Mouse (Mus musculus) limb, embryonic 11.5 days (tissue): ENCODE results near the gene Rpl3. TPM values are rescaled to one million over a fixed set of nuclear protein-coding genes. Genes with fewer than 3 reads are reported as not detected.

Experiments
- ATAC-seq: fragments of 200-750 bp; cut with Nextera tagmentation; 2 replicates; pipeline ENCODE4 v1.8.0; 2017; ENCODE audit warnings: low read depth; ENCODE audit not compliant: insufficient number of reproducible peaks, low FRiP score, low TSS enrichment
- DNase-seq: peaks from one replicate; pipeline ENCODE4 v3.0.0-alpha.2; 2015; ENCODE audit warnings: low spot score
- H3K27ac ChIP-seq: fragments of 300-500 bp; sonication (generic); replicated peaks from 2 replicates; pipeline ENCODE4 v1.5.1; 2014; ENCODE audit warnings: low read depth, mild to moderate bottlenecking, low read length
- H3K27me3 ChIP-seq: fragments of 300-500 bp; sonication (generic); 2 replicates; pipeline ENCODE4 v1.6.1; 2014; ENCODE audit warnings: mild to moderate bottlenecking, low read length, mixed read lengths; ENCODE audit not compliant: control insufficient read depth, insufficient read depth
- H3K36me3 ChIP-seq: fragments of 300-500 bp; sonication (generic); 2 replicates; pipeline ENCODE4 v1.6.1; 2014; ENCODE audit warnings: mild to moderate bottlenecking, low read length, moderate library complexity, mixed read lengths; ENCODE audit not compliant: control insufficient read depth, insufficient read depth
- H3K4me1 ChIP-seq: fragments of 300-500 bp; sonication (generic); 2 replicates; pipeline ENCODE4 v1.6.1; 2014; ENCODE audit warnings: low read length, mixed read lengths; ENCODE audit not compliant: control insufficient read depth, insufficient read depth
- H3K4me2 ChIP-seq: fragments of 300-500 bp; sonication (generic); 2 replicates; pipeline ENCODE4 v1.6.1; 2014; ENCODE audit warnings: low read depth, mild to moderate bottlenecking, moderate library complexity; ENCODE audit not compliant: severe bottlenecking
- H3K4me3 ChIP-seq: fragments of 300-500 bp; sonication (generic); 2 replicates; pipeline ENCODE4 v1.5.1; 2014; ENCODE audit warnings: low read depth, low read length
- H3K9ac ChIP-seq: fragments of 300-500 bp; sonication (generic); 2 replicates; pipeline ENCODE4 v1.6.1; 2014; ENCODE audit warnings: mild to moderate bottlenecking, low read length
- H3K9me3 ChIP-seq: fragments of 300-500 bp; sonication (generic); 2 replicates; pipeline ENCODE4 v1.6.1; 2016; ENCODE audit warnings: low read length; ENCODE audit not compliant: control insufficient read depth
- WGBS: fragments of 180-500 bp; shearing (Covaris S2); extraction: QIAGEN DNeasy Blood & Tissue Kit; methylation state at CpG from one replicate; pipeline ENCODE4 v1.1.7; 2014; 5-methylcytosine and 5-hydroxymethylcytosine counted together
- polyA plus RNA-seq: library from polyadenylated mRNA; unstranded; fragments of >200 nt; fragmentation: Nextera tagmentation; extraction: Ambion mirVana; gene quantifications from 2 replicates; pipeline ENCODE4 v1.2.1, GENCODE M21; 2014

The Rpl3 gene
- polyA plus RNA-seq, 1 experiment from 2014 or later: 1,338 TPM

GRCm38 (mm10) chr15:80075374-80075694, 16.3 kb downstream of the Rpl3 start:
- Histone ChIP-seq H3K27ac (0 out of 2 replicates have a peak overlapping the region, but pooled peaks have one; percentile 21), H3K9me3 (no peaks in the 10 kb centered on the region), H3K4me2 (no peak overlapping the region), H3K36me3 (peaks cover 19% of the 10 kb centered on the region), H3K27me3 (no peaks in the 10 kb centered on the region), H3K9ac (no peak overlapping the region), H3K4me1 (0 out of 2 replicates have a peak, but pooled peaks cover 3% of the 10 kb centered on the region), H3K4me3 (no peak overlapping the region)
- ATAC-seq: no peak
- WGBS: 24% methylated on average over 3 of the region's 3 CpGs
- DNase-seq: no peak

GRCm38 (mm10) chr15:80074663-80075373, 16.9 kb downstream of the Rpl3 start:
- ATAC-seq (no peak), DNase-seq (no peak)
- WGBS: 56% methylated on average over 6 of the region's 6 CpGs
- Histone ChIP-seq H3K27ac (0 out of 2 replicates have a peak overlapping the region, but pooled peaks have one; percentile 21), H3K4me3 (no peak overlapping the region), H3K4me2 (no peak overlapping the region), H3K27me3 (no peaks in the 10 kb centered on the region), H3K9ac (no peak overlapping the region), H3K4me1 (0 out of 2 replicates have a peak, but pooled peaks cover under 1% of the 10 kb centered on the region), H3K9me3 (no peaks in the 10 kb centered on the region), H3K36me3 (peaks cover 15% of the 10 kb centered on the region)

- H3K36me3 ChIP-seq: peaks cover 4% of the 10 kb centered on the region; the same call in 1 of the 2 replicates
- ATAC-seq (no peak), DNase-seq (no peak)
- H3K9ac ChIP-seq: no peak overlapping the region
- WGBS: 93% methylated on average over 1 of the region's 1 CpGs
- no peak overlapping the region for H3K4me3 ChIP-seq
- H3K27ac ChIP-seq: no peak overlapping the region
- no peak overlapping the region for H3K4me2 ChIP-seq
- no peaks in the 10 kb centered on the region for H3K27me3 ChIP-seq
- no peaks in the 10 kb centered on the region for H3K9me3 ChIP-seq
- no peaks in the 10 kb centered on the region for H3K4me1 ChIP-seq
Observed at GRCm38 (mm10) chr15:80073256-80073621, 18.4 kb downstream of the Rpl3 start.

GRCm38 (mm10) chr15:80072579-80073255, 19.0 kb downstream of the Rpl3 start:
- Histone ChIP-seq H3K36me3 (peaks cover under 1% of the 10 kb centered on the region; the same call in 1 of the 2 replicates), H3K9ac (no peak overlapping the region), H3K27ac (no peak overlapping the region), H3K4me2 (no peak overlapping the region), H3K9me3 (no peaks in the 10 kb centered on the region), H3K4me3 (no peak overlapping the region), H3K27me3 (no peaks in the 10 kb centered on the region), H3K4me1 (no peaks in the 10 kb centered on the region)
- no peak for ATAC-seq
- 74% methylated on average over 7 of the region's 7 CpGs for whole genome bisulfite sequencing
- DNase-seq: no peak

GRCm38 (mm10) chr15:80071951-80072437, 19.7 kb downstream of the Rpl3 start:
- Histone ChIP-seq H3K4me2 (no peak overlapping the region), H3K9me3 (no peaks in the 10 kb centered on the region), H3K36me3 (no peaks in the 10 kb centered on the region), H3K27me3 (no peaks in the 10 kb centered on the region), H3K9ac (no peak overlapping the region), H3K4me3 (no peak overlapping the region), H3K27ac (no peak overlapping the region), H3K4me1 (no peaks in the 10 kb centered on the region)
- 46% methylated on average over 9 of the region's 9 CpGs for WGBS
- no peak for ATAC-seq
- DNase-seq: no peak

GRCm38 (mm10) chr15:80070095-80070644, 21.5 kb downstream of the Rpl3 start:
- DNase-seq (no peak), ATAC-seq (no peak)
- Histone ChIP-seq H3K4me1 (no peaks in the 10 kb centered on the region), H3K9ac (no peak overlapping the region), H3K27ac (no peak overlapping the region), H3K4me3 (no peak overlapping the region), H3K36me3 (no peaks in the 10 kb centered on the region), H3K4me2 (no peak overlapping the region), H3K27me3 (no peaks in the 10 kb centered on the region), H3K9me3 (no peaks in the 10 kb centered on the region)
- 64% methylated on average over 8 of the region's 8 CpGs for WGBS

- WGBS: 47% methylated on average over 4 of the region's 4 CpGs
- Histone ChIP-seq H3K9me3 (no peaks in the 10 kb centered on the region), H3K36me3 (no peaks in the 10 kb centered on the region), H3K4me1 (no peaks in the 10 kb centered on the region), H3K9ac (no peak overlapping the region), H3K4me3 (no peak overlapping the region), H3K4me2 (no peak overlapping the region), H3K27ac (no peak overlapping the region), H3K27me3 (no peaks in the 10 kb centered on the region)
- no peak for ATAC-seq
- DNase-seq: no peak
Observed at GRCm38 (mm10) chr15:80069171-80069570, 22.5 kb downstream of the Rpl3 start.

- no peaks in the 10 kb centered on the region for H3K27me3 ChIP-seq
- H3K36me3 ChIP-seq: no peaks in the 10 kb centered on the region
- H3K9ac ChIP-seq: no peak overlapping the region
- no peak for ATAC-seq
- peak; percentile 44 for DNase-seq
- no peak overlapping the region for H3K27ac ChIP-seq
- 0 out of 2 replicates have a peak, but pooled peaks cover 3% of the 10 kb centered on the region for H3K4me1 ChIP-seq
- H3K4me3 ChIP-seq: no peak overlapping the region
- no peaks in the 10 kb centered on the region for H3K9me3 ChIP-seq
- WGBS: 56% methylated on average over 3 of the region's 3 CpGs
- no peak overlapping the region for H3K4me2 ChIP-seq
Observed at GRCm38 (mm10) chr15:80066538-80066937, 25.1 kb downstream of the Rpl3 start.
